Mouse (Mus musculus): ENCODE measurements at regions not wholly inside any gene's neighbourhood (a gene's known extent, or its start where the extent isn't known, plus 50 kb on each side); places are given as distances from the start of the nearest gene placed in this dataset.

DNA sequence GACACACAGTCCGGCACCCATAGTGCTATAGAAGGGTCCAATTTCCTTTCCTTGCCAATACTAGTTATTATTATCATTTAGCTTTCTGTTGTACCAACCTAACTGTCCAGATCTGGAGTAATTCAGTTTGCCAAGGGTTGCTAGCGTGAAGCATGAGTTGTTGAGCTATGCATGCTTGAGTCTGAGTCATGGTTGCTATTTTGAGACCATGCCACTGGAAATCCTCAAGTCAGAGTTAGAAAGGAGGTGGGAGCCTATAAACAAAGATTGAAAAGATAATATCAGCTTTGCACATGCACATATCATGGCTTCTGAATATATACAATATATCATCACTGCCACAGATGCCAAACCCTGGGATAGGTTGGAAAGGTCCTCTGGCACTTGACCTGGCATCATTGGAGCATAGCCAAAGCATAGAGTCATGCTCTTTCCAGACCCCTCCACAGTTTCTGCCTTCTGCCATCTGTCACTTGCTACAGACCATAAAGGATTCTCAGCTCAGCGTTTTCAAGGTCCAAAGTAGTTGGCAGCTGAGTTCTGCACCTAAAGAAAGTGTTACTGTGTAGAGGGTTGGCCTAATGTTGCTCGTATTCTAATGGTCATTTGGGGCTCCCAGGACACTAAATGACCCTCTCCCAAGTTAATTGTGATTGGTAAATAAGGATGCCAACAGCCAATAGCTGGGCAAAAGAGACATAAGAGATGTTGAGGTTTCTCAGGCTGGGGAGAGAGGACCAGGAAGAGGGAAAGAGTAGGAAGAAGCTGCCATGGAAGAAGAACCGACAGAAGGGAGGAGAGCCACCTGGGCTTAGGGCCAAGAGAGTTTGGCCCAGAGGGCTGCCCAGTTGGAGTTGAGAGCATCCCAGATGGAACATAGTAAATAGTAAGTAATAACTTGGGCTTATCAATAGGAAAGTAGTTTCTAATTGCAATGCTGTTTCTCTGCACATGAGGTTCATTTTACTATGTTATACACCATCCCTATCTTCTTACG, 586.9 kb downstream of the Ptprc start:
- Histone ChIP-seq H3K4me3 (ENCODE audit: low read depth, low read length) (no peak overlapping the region), H3K9me3 (ENCODE audit: control insufficient read depth, low read length) (no peaks in the 10 kb centered on the region), H3K4me2 (ENCODE audit: low read length) (no peak overlapping the region), H3K27me3 (replicated peaks; ENCODE audit: control insufficient read depth, insufficient read depth, low read length) (no peaks in the 10 kb centered on the region), H3K36me3 (ENCODE audit: control insufficient read depth, insufficient read depth, low read length) (no peaks in the 10 kb centered on the region), H3K27ac (ENCODE audit: low read depth) (no peak overlapping the region), H3K9ac (ENCODE audit: low read length) (no peak overlapping the region), H3K4me1 (replicated peaks; ENCODE audit: control insufficient read depth, insufficient read depth, low read length) (no peaks in the 10 kb centered on the region)
- 81% methylated on average over 6 of the region's 6 CpGs for WGBS
- DNase-seq (ENCODE audit: low spot score) (no peak), ATAC-seq (replicated peaks; ENCODE audit: low FRiP score, low TSS enrichment, low read depth) (no peak)

DNA sequence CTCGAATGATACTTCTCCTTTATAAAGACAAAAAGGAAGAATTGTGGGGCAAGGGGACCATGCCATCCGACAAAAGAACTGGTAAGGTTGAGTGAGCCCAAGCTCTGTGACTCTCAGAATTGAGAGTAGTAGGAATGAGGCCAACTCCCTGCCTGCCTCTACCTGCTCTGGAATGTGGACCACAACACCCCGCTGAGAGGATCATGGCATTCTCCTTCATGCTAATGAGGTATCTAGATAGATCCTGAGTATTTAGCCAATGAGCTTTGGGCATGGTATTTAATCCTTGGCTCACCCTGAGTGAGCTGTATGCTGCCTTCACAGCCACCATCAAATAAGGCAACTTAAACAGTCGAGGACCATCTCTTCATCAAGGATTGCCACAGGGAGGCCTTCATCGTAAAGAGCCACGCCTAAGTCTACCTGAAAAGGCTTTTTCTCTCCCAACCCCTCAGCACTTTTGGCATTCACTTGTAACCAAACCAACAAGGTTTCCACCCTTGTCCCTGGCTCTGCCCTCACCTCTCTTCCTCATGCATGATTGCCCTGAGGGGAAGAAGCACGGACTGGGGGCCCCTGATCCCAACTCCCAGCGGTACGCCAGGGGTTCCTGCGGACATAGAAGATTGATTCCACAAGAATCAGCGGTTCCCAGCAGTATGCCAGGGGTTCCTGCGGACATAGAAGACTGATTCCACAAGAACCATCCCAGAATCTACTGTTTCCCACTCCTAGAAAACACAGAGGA, 587.9 kb downstream of the Ptprc start:
- Histone ChIP-seq H3K9me3 (ENCODE audit: control insufficient read depth, low read length) (no peaks in the 10 kb centered on the region), H3K9ac (ENCODE audit: low read length) (no peak overlapping the region), H3K27ac (ENCODE audit: low read depth) (no peak overlapping the region), H3K4me2 (ENCODE audit: low read length) (no peak overlapping the region), H3K36me3 (ENCODE audit: control insufficient read depth, insufficient read depth, low read length) (no peaks in the 10 kb centered on the region), H3K27me3 (replicated peaks; ENCODE audit: control insufficient read depth, insufficient read depth, low read length) (no peaks in the 10 kb centered on the region), H3K4me3 (ENCODE audit: low read depth, low read length) (no peak overlapping the region), H3K4me1 (replicated peaks; ENCODE audit: control insufficient read depth, insufficient read depth, low read length) (no peaks in the 10 kb centered on the region)
- WGBS: 89% methylated on average over 12 of the region's 12 CpGs
- ATAC-seq (replicated peaks; ENCODE audit: low FRiP score, low TSS enrichment, low read depth): no peak
- DNase-seq (ENCODE audit: low spot score): no peak

DNA sequence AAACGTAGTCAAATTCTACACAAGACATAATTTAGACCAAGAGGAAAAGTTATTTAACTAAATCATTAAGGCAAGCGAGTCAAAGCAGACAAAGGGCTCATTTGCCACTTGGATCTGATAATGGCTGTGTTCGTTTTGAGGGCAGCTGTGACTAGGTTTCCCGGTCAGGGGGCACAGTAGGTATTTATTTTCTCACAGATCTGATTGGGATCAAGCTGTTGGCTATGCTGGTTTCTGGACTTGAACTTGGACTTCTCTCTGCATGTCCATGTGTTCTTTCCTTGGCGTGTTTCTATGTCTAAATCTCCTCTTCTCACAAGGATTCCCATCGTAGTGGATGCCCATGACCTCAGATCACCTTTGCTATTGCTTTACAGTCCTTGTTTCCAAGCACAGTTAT, 590.8 kb downstream of the Ptprc start:
- Histone ChIP-seq H3K27ac (ENCODE audit: low read depth) (no peak overlapping the region), H3K27me3 (replicated peaks; ENCODE audit: control insufficient read depth, insufficient read depth, low read length) (no peaks in the 10 kb centered on the region), H3K4me2 (ENCODE audit: low read length) (no peak overlapping the region), H3K4me1 (replicated peaks; ENCODE audit: control insufficient read depth, insufficient read depth, low read length) (no peaks in the 10 kb centered on the region), H3K9ac (ENCODE audit: low read length) (no peak overlapping the region), H3K36me3 (ENCODE audit: control insufficient read depth, insufficient read depth, low read length) (no peaks in the 10 kb centered on the region), H3K9me3 (ENCODE audit: control insufficient read depth, low read length) (no peaks in the 10 kb centered on the region), H3K4me3 (ENCODE audit: low read depth, low read length) (no peak overlapping the region)
- WGBS: 74% methylated on average over 6 of the region's 6 CpGs
- no peak for ATAC-seq (replicated peaks; ENCODE audit: low FRiP score, low TSS enrichment, low read depth)
- DNase-seq (ENCODE audit: low spot score): no peak

DNA sequence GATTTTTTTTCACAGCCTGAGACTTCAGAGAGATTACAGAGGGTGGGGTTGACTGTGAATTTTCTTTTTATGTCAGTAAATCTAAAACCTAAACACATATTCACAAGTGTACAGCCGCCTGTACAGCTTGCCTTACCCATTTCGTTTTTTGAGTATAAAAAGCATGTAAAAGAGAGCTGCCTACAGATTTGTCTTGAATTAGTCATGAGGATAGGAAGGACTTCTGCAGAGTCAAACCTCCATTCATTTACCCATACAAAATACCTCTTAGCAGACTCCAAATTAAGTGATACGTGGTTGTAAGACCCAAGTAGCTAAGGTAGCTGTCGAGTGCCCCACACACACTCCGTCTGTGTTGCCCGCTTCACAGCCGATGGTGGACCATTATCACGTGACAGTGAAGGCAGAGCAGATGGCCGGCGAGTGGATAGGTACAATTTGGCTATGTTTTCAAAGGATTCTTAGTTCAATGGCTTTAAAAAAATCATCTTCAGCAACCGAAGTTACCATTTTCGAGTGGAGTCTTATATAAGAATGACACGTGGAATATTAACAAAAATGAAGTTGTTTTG, 591.3 kb downstream of the Ptprc start:
- H3K4me1 ChIP-seq (replicated peaks; ENCODE audit: control insufficient read depth, insufficient read depth, low read length): no peaks in the 10 kb centered on the region
- no peak for ATAC-seq (replicated peaks; ENCODE audit: low FRiP score, low TSS enrichment, low read depth)
- no peak overlapping the region for H3K4me2 ChIP-seq (ENCODE audit: low read length)
- WGBS: 92% methylated on average over 13 of the region's 13 CpGs
- no peak overlapping the region for H3K4me3 ChIP-seq (ENCODE audit: low read depth, low read length)
- no peak overlapping the region for H3K27ac ChIP-seq (ENCODE audit: low read depth)
- H3K9ac ChIP-seq (ENCODE audit: low read length): no peak overlapping the region
- no peaks in the 10 kb centered on the region for H3K27me3 ChIP-seq (replicated peaks; ENCODE audit: control insufficient read depth, insufficient read depth, low read length)
- H3K9me3 ChIP-seq (ENCODE audit: control insufficient read depth, low read length): no peaks in the 10 kb centered on the region
- DNase-seq (ENCODE audit: low spot score): no peak
- no peaks in the 10 kb centered on the region for H3K36me3 ChIP-seq (ENCODE audit: control insufficient read depth, insufficient read depth, low read length)

DNA sequence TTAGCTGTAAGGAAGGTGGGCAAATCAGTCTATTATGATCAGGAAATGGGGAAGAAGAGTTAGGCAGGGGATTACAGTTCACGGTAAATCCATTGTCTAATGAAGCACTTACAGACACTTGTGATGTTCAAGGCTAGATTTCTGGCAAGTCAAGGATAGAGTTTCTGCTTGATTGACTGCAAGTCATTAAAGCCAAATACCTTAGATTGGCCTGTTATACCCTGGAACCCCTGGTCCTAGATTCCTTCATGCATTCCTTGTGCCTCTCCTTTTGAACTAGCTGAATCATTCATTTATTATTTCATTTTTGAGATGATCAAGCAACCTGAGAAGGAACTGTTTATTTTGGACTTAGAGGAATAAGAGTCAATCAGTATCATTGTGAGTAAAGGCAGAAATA, 597.9 kb downstream of the Ptprc start:
- Histone ChIP-seq H3K4me1 (replicated peaks; ENCODE audit: control insufficient read depth, insufficient read depth, low read length) (no peaks in the 10 kb centered on the region), H3K27ac (ENCODE audit: low read depth) (no peak overlapping the region), H3K9ac (ENCODE audit: low read length) (no peak overlapping the region), H3K27me3 (replicated peaks; ENCODE audit: control insufficient read depth, insufficient read depth, low read length) (no peaks in the 10 kb centered on the region), H3K36me3 (ENCODE audit: control insufficient read depth, insufficient read depth, low read length) (no peaks in the 10 kb centered on the region), H3K4me3 (ENCODE audit: low read depth, low read length) (no peak overlapping the region), H3K4me2 (ENCODE audit: low read length) (no peak overlapping the region), H3K9me3 (ENCODE audit: control insufficient read depth, low read length) (no peaks in the 10 kb centered on the region)
- DNase-seq (ENCODE audit: low spot score): no peak
- ATAC-seq (replicated peaks; ENCODE audit: low FRiP score, low TSS enrichment, low read depth): no peak
- 67% methylated on average over 1 of the region's 1 CpGs for WGBS

DNA sequence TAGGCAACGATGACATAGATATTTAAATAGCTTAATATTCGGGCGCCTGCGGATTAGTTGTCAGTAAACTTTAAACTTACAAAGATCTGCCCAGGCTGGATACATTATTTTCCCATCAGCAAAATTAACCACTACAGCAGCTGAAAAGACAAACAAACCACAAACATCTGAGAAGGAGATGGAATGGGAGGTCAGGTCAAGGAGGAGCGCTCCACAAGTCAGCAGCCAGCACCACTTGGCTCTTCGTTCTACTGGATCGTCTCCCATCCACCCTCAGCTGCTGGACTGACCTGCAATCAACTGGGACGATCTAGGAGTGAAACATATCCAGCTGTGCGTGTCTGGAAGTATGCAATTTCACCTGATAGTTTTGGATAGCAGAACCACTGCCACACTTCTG, 599.3 kb downstream of the Ptprc start:
- WGBS: 84% methylated on average over 9 of the region's 9 CpGs
- Histone ChIP-seq H3K4me3 (ENCODE audit: low read depth, low read length) (no peak overlapping the region), H3K4me1 (replicated peaks; ENCODE audit: control insufficient read depth, insufficient read depth, low read length) (no peaks in the 10 kb centered on the region), H3K9me3 (ENCODE audit: control insufficient read depth, low read length) (no peaks in the 10 kb centered on the region), H3K4me2 (ENCODE audit: low read length) (no peak overlapping the region), H3K9ac (ENCODE audit: low read length) (no peak overlapping the region), H3K36me3 (ENCODE audit: control insufficient read depth, insufficient read depth, low read length) (no peaks in the 10 kb centered on the region), H3K27me3 (replicated peaks; ENCODE audit: control insufficient read depth, insufficient read depth, low read length) (no peaks in the 10 kb centered on the region), H3K27ac (ENCODE audit: low read depth) (no peak overlapping the region)
- DNase-seq (ENCODE audit: low spot score): no peak
- ATAC-seq (replicated peaks; ENCODE audit: low FRiP score, low TSS enrichment, low read depth): no peak

DNA sequence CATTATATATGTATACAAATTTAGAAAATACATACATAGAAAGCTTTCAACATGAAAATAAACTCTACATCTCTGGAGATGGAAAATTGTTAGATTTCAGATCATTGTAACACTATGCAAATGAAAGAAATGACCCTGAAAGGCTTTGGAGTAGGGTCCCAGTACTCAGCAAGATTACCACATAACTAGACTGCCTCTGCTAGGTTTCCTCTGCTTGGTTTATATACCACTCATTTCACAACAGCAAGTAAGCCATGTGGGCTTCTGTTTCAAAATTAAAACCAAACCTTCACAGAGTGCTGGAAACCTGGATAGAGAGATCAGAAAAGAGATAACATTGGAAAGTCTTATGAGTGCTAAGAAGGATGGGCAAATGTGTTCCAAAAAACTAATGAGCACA, 600.1 kb downstream of the Ptprc start:
- H3K27me3 ChIP-seq (replicated peaks; ENCODE audit: control insufficient read depth, insufficient read depth, low read length): no peaks in the 10 kb centered on the region
- no peaks in the 10 kb centered on the region for H3K9me3 ChIP-seq (ENCODE audit: control insufficient read depth, low read length)
- H3K4me2 ChIP-seq (ENCODE audit: low read length): no peak overlapping the region
- no peaks in the 10 kb centered on the region for H3K36me3 ChIP-seq (ENCODE audit: control insufficient read depth, insufficient read depth, low read length)
- no peak overlapping the region for H3K27ac ChIP-seq (ENCODE audit: low read depth)
- no peak for DNase-seq (ENCODE audit: low spot score)
- H3K4me1 ChIP-seq (replicated peaks; ENCODE audit: control insufficient read depth, insufficient read depth, low read length): no peaks in the 10 kb centered on the region
- no peak for ATAC-seq (replicated peaks; ENCODE audit: low FRiP score, low TSS enrichment, low read depth)
- H3K4me3 ChIP-seq (ENCODE audit: low read depth, low read length): no peak overlapping the region
- no peak overlapping the region for H3K9ac ChIP-seq (ENCODE audit: low read length)

DNA sequence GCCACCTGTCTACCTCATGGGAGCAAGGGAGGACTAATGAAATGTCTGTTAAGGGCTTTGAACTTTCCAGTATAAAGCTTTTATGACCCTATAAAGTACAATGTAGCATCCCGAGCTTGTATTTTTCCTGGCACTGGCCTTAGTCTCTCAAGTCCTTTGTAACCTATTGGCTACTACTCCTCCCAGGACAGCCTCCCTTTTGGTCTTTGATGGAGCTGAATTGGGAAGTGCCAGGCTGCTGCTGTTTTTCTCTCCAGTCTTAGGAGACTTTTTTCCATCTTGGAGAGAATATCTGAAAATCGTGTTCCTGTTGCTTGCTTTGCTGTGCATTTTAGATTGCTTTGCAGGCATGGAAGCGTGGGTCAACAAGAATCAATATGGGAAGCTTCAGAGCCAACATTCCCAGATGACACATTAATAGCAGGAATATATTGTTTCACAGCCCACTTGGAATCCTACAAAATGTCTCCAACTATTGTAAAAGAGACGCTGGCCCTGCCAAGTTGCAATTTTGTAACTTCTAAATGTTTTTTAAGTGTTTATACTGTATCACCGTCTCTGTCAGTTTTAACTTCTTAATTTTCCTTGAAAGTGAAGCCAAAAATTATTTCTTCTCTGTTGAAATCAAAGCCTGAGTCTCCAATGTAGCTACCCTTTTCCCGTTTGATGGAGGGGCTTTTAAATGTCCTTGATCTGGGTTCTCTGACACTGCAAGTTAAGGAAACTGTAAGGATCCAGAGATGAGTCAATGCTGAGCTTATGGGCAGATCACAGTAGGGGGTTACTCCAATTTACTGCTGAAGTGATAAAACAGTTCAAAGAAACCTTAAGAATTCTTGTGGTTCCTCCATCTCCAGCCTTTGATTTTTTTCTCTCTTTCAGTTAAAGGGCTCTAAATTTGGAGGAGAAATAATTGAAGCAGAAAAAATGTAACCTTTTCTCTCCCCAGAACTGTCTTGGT, 603.3 kb downstream of the Ptprc start:
- WGBS: 52% methylated on average over 6 of the region's 6 CpGs
- DNase-seq (ENCODE audit: low spot score) (no peak), ATAC-seq (replicated peaks; ENCODE audit: low FRiP score, low TSS enrichment, low read depth) (no peak)
- Histone ChIP-seq H3K4me1 (replicated peaks; ENCODE audit: control insufficient read depth, insufficient read depth, low read length) (no peaks in the 10 kb centered on the region), H3K9me3 (ENCODE audit: control insufficient read depth, low read length) (no peaks in the 10 kb centered on the region), H3K36me3 (ENCODE audit: control insufficient read depth, insufficient read depth, low read length) (no peaks in the 10 kb centered on the region), H3K4me2 (ENCODE audit: low read length) (no peak overlapping the region), H3K27ac (ENCODE audit: low read depth) (no peak overlapping the region), H3K9ac (ENCODE audit: low read length) (no peak overlapping the region), H3K27me3 (replicated peaks; ENCODE audit: control insufficient read depth, insufficient read depth, low read length) (no peaks in the 10 kb centered on the region), H3K4me3 (ENCODE audit: low read depth, low read length) (no peak overlapping the region)
